Mouse (Mus musculus) 3134 (cell line): ENCODE measurements around the gene Borcs5.
"Not testable (repeated sequence)": the region's sequence is repeated elsewhere in the genome, so short reads cannot be mapped to it uniquely, and the experiment has no call there.

Source experiments
- DNase-seq: peaks from one replicate; pipeline ENCODE4 v3.0.0-alpha.2; 2011; ENCODE audit warnings: low spot score; ENCODE audit not compliant: insufficient read length; ENCODE audit errors: extremely low read depth

The Borcs5 gene

DNA sequence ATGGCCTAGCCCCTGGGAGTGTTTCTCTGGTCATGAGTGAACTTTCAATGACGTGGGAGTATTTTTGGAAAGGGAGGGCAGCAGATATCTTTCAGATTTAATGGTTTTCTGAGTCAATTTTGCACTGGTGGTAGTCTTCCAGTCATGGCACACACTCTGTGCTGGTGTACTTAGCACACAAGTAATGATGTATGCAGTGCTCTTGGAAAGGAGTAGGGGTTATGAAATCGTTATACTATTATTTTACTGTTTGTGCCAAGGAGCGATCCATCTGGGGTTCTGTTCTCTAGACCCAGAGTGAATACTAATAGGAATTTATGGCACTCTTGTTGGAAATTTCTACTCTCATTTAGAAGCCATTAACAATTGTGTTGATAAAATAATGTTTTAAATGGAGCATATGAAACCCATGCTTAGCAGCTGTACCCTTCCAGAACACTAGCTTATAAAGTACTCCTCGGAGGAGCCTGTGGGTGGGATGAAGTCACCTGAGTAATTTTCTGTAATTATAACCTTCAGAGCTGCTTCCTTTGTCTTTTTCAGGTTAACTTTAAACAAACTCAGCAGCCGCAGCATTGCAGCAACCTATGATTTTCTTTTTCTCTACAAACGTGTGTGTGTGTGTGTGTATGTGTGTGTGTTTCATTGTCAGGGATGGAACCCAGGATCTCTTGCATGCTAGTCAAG lies 30.0 kb downstream of the Borcs5 start:
- no peak for DNase-seq

DNA sequence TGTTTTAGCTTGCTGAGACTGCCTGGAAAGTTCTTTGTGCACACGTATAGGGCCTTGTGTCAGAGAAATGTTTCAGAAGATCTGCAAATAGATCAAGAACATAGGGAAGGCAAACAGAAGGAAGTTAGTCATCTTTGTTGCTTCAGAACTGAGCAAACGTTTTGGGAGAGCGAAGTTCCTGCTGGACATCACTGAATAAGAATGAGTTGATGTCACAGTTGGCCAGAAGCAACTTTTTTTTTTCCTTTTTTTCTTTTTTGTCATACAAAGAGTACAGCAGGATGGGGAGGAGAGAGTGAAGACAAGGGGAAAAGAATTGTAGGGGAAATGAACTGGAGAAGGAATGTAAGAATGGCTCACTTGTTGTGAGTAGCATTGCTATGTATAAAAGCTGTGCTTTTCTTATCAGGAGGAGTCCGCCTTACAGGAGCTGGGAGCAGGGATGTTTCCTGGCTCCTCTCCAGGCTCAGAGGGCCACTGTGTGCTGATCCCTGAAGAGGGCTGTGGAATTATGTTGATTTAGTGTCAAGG lies 31.6 kb downstream of the Borcs5 start:
- DNase-seq, result no peak

DNA sequence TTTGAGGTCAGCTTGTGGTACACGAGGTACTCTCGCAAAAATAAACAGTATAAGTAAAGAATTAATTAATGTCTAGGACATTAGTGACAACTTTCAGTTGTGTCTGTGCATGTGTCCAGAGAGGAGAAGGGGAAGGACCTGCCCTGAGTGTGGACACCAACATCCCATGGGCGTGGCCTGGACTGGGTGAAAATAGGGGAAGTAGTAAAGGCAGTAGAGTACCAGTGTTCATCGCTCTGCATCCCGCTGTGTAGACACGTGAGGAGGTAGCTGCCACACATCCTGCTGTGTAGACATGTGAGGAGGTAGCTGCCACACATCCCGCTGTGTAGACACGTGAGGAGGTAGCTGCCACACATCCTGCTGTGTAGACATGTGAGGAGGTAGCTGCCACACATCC lies 34.4 kb downstream of the Borcs5 start:
- DNase-seq, result not testable (repeated sequence)

DNA sequence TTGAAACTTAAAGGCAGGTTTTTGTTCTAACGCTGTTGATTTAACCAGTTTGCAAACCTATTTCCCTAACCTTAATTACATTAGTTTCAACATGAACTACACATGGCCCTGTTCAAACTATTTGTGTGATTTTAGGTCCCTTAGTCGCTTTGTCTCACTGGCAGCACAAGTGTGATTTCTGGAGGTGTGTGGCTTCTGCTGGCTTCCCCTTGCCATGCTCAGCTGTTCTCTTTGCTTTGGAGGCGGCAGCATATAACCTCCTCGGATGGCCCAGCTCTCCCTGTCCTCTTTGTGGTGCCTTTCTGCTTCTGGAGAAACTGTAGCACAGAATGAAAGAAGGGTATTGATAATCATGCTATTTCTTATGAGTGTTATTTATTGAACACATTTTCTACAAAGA lies 38.2 kb downstream of the Borcs5 start:
- no peak for DNase-seq

- no peak for DNase-seq
These were observed 38.7 kb downstream of the Borcs5 start for GRCm38 (mm10) chr6:134678037-134678436.

DNA sequence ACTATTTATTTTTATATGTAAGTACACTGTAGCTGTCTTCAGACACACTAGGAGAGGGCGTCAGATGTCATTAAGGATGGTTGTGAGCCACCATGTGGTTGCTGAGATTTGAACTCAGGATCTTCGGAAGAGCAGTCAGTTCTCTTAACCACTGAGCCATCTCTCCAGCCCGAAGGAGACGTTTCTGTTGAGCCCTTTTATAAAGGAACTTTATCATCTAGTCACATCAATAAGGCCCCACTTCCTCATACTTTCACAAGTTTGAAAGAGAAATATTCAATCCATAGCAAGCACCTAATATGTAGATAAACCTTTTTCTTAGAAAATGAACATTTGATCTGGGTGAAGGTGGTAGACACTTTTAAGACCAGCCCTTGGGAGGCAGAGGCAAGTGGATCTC lies 40.0 kb downstream of the Borcs5 start:
- not testable (repeated sequence) for DNase-seq

GRCm38 (mm10) chr6:134684354-134684915 lies 45.1 kb downstream of the Borcs5 start:
- no peak for DNase-seq

- no peak for DNase-seq
These were observed 45.7 kb downstream of the Borcs5 start for GRCm38 (mm10) chr6:134685040-134685439.

GRCm38 (mm10) chr6:134685515-134685914 lies 46.2 kb downstream of the Borcs5 start:
- no peak for DNase-seq

DNA sequence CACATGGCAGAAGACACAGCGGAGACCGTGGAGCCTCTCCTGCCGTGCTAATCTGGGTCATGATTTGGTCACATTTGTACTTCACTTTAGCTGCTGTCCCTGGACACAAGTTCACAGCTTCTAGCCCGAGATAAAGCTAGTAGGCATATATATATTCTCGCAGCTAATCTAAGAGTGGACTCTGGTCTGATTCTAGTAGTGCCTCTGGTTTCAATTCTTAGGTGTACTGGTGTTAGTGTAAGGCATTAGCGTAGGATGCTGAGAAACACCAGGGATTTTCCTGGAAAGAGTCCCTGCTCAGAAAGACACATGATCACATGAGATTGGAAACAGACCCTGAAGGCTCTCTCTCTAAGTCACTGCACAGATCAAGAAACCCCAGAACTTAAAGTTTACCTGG lies 55.2 kb downstream of the Borcs5 start:
- DNase-seq, result no peak

- DNase-seq, result no peak
These were observed 55.7 kb downstream of the Borcs5 start for GRCm38 (mm10) chr6:134694988-134695387.

DNA sequence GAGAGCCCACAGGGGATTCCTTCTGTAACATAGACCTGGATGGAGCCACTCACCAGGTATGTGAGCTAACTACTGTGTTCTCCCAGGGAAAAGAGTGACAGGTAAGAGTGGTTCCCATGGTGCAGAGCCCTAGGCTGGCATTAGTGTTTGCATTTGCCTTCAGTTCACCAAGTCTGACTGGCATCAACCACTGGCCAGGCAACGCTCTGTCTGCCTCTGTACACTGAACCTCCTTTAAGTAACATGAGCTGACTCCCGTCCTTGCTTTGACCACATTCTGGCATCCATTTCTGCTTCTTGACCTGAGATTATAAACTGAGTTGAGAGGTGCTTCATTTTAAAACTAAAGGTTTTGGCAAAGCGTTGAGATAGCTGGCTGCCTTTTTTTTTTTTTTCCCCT lies 56.3 kb downstream of the Borcs5 start:
- DNase-seq, result no peak

- peak; percentile 45 for DNase-seq
These were observed 56.8 kb downstream of the Borcs5 start for GRCm38 (mm10) chr6:134696146-134696545.

- DNase-seq, result no peak
These were observed 57.2 kb downstream of the Borcs5 start for GRCm38 (mm10) chr6:134696554-134696953.

DNA sequence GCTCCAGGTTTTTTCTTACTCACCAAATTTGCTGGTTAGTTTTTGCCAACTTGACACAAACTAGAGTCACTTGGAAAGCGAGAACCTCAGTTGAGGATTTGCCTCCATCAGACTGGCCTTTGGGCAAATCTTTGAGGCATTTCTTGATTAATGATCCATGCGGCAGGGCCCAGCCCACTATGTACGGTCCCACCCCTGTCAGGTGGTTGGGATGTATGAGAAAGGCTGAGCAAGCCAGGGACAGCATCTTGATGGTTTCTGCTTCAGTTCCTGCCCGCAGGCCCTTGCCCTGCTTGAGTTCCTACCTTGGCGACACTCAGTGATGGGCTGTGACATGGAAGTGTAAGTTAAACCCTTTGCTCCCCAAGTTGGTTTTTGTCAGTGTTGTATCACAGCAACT lies 58.9 kb downstream of the Borcs5 start:
- no peak for DNase-seq

GRCm38 (mm10) chr6:134700451-134701210 lies 61.3 kb downstream of the Borcs5 start:
- peak; percentile 33 for DNase-seq

- DNase-seq, result no peak
These were observed 61.9 kb downstream of the Borcs5 start for GRCm38 (mm10) chr6:134701211-134701602.

DNA sequence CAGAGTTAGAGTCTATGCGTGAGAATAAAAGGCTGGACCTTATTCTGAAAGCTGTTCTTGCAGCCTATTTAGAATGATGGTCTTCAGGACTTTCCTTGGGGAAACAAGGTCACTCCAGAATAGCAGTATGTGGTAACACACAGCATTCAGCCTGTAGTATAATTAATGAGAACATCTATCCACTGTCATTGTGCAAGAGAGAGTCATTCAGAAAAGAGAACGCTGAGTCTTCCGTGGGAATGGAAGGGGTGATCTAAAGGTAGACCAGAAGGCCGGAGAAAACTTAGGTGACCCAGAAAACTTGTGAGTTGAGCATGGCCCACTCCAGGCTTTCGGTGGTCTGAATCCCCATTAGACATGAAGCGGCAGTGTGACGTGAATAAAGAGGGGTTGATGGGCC lies 62.9 kb downstream of the Borcs5 start:
- DNase-seq, result no peak

DNA sequence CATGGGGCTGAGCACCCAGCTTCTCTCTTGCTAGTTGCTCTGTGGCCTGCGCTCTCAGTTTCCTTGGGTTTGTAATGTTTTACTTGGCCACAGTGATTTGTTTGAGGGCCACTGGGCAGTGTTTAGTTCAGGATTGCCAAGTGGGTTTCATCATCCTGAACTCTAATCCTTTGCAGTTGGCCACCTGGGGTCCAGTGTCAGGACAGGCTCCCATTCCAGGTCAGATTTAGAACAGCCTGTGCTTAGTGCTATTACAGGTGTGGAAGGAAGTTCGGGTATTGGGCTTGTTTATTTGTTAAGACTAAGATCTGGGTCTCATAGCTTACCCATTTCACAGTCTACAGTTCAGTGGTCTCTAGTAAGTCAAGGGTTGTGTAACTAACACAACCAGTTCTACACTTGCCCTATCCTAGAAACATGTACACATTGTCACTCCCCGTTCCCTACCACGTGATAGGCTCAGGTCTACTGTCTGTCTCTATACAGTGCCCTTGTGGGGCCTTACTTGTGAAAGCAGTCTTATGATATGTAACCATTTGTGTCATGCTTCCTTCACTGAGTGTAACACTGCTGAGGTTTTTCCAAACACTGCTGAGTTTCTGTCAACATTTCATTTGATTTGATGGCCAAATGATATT lies 63.9 kb downstream of the Borcs5 start:
- DNase-seq, result no peak

DNA sequence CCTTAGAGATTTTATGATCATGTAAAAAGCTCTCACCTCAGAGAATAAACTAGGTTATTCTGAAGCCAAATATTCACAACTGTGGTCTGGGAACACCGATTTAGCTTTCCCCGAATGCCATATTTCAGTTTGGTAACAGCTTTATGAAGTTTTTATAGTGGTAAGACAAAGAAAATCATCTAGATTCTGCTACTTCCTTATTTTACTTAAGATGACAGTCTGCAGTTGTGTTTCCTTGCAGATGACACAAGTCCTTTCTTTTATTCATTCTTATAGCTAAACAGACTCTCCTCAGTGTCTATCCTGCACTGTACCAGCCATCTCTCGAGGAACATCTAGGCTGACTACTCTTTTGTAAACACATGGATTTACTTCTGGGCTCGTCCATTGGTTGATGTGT lies 67.2 kb downstream of the Borcs5 start:
- DNase-seq, result no peak

GRCm38 (mm10) chr6:134710020-134710419 lies 70.7 kb downstream of the Borcs5 start:
- no peak for DNase-seq
